Mouse (Mus musculus): ENCODE data around the gene Togaram2.
"Not testable (repeated sequence)": the region's sequence is repeated elsewhere in the genome, so short reads cannot be mapped to it uniquely, and the experiment has no call there.

The Togaram2 gene

DNA sequence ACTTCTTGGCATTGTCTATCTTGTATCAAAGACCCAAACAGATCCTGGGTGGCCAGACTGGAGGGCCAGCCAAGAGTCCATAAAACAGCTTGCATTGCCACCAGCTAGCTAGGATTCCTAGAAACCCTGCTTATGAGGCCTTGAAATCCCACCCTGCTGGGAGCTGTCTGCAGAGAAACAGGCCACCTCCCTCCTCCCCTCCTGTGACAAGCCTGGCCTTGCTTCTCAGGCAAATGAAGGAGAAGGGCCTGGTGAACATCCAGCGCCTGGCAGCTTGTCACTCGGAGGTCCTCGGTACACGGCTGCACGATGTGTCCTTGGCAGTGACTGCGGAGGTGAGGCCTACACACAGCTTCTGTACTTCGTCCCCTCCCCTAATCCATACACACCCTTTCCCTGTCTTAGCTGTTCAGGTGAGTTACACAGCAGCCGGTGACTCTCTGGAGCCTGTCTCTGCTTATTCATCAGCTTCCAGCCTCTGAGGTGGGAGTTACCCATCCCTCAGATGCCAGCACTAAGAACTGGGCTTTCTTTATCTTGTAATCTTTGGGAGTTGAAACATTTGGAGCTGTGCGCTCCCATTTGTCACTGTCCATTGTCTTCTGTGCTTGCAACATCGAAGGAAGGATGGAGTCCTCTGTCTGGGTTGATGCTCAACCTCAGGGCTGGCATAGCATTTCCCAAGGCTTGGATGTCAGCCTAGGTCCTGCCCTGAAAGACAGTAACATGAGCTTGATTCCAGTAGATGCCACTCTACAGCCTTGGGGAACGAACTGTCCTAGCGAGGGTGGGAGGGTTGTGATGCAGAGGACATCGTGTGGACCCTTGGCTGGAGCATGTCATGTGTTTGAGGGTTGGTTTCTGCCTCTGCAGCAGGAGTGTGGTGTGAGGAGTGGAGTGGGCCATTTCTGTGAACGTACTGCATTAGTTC, 32.8 kb downstream of the Togaram2 start:
- in situ Hi-C loops (cut with MboI; ENCODE audit: low pct_unique_long_range_greater_than_20kb in 1 of 2, low sequenced_read_pairs in 2 of 2, unreplicated experiment in 1 of 2) = no loop called here

DNA sequence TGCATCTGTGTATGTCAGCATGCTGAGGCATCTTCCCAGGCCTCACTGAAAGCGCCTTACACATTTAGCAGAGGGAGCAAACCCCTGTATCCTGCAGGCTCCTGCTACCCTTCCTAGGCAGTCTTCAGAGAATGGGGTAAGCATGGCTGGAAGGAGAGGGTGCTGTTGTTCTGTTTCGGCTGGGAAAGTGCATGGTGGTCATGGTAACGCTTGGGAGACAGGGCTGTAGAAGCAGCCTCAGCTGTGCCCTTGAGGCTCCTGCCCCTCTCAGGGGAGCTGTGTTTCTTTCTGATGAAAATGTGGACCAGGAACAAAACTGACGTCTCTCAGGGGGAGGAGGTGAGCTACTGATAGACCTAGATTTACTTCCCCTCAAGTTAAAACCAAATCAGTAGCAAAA, 34.7 kb downstream of the Togaram2 start:
- in situ Hi-C loops (cut with MboI; ENCODE audit: low pct_unique_long_range_greater_than_20kb in 1 of 2, low sequenced_read_pairs in 2 of 2, unreplicated experiment in 1 of 2) = no loop called here

DNA sequence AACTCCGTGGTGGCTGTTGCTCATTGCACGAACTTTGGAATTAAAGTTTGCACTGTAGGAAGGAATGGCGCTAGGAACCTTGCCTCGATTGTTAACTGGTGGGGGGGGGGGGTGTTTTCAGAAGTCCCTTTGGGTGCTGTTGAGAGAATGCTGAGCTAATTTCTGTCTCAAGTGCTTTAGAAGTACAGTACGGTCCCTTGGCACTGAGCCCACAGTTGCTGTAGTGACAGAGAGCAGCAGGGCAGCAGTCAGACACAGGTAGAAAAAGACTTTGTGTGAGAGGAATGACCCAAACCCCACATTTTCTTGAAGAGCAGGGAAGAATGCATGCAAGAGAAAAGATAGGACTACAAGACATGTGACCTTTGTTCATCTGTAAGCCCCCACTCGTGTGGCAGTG, 39.2 kb downstream of the Togaram2 start:
- in situ Hi-C loops (cut with MboI; ENCODE audit: low pct_unique_long_range_greater_than_20kb in 1 of 2, low sequenced_read_pairs in 2 of 2, unreplicated experiment in 1 of 2) = no loop called here

DNA sequence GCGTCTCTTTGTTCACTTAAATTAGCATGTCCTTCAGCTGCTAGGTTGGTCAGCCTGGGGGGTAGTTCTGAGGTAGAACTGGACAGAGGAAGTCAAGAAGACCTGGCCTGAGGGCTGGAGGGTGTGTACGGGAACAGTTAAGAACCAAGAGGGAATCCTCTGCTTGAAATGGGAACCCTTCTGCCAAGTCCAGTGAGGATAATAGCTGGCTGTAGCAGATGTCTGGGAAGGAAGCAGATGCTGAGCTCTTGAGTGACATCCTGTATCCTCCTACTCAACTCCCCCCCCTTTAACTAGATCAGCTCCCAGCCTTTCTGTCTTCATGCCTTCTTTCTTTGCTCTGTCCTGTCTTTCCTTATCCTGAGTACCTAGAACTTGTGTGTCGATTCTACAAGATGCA, 42.0 kb downstream of the Togaram2 start:
- in situ Hi-C loops (cut with MboI; ENCODE audit: low pct_unique_long_range_greater_than_20kb in 1 of 2, low sequenced_read_pairs in 2 of 2, unreplicated experiment in 1 of 2) = no loop called here

DNA sequence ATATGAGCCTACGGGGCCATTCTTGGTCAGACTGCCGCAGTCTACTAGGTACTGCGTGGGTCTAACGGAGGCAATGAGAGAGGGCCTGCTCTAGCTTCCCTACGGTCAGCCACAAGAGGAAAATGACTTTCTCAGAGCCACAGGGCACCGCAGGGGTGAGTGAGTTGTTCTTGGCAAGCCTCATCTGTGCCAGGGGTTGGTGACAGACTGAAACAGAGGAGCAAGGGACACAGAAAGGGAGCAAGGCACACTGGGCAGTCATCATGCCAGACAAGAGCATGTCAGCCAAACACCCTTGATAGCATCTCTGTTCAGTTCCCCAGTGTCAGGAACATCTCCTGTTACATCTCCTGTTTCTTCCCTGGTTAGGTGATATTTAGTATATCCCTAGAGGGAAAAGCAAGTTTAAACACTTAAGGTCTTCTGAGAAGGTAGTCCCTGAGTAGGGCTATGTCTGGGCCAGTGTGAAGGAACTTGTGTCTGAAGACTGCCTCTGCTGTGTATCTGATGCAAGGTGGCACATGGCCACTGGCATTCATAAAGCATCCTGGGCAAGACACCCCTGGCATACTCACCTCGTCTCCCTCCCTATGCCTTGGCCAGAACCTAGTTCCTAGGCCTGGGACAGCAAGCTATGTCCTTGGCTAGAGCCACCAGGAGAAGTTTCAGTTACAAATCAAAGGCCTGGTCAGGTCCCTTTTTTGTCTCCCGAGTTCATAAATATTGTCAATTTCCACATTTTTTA, 45.0 kb downstream of the Togaram2 start:
- in situ Hi-C loops (cut with MboI; ENCODE audit: low pct_unique_long_range_greater_than_20kb in 1 of 2, low sequenced_read_pairs in 2 of 2, unreplicated experiment in 1 of 2) = no loop called here

DNA sequence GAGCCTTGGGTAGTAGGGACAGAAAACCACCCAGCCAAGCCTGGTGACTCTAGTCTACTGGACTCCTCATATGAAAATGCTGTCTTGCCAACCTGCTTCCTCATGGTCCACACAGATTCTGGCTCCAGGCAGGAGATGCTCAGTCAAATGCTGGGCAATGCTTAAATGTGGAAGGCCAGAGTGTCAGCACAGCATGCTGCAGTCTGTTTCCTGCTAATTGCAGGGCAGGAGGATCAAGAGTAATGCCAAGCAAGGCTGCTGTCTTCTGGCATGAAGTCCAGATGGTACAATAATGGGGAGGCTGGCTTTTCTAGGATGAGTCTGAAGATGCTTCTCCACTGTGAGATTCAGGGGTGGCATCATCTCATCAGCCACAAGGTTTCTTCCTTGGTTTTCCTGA, 47.4 kb downstream of the Togaram2 start:
- in situ Hi-C loops (cut with MboI; ENCODE audit: low pct_unique_long_range_greater_than_20kb in 1 of 2, low sequenced_read_pairs in 2 of 2, unreplicated experiment in 1 of 2) = no loop called here

DNA sequence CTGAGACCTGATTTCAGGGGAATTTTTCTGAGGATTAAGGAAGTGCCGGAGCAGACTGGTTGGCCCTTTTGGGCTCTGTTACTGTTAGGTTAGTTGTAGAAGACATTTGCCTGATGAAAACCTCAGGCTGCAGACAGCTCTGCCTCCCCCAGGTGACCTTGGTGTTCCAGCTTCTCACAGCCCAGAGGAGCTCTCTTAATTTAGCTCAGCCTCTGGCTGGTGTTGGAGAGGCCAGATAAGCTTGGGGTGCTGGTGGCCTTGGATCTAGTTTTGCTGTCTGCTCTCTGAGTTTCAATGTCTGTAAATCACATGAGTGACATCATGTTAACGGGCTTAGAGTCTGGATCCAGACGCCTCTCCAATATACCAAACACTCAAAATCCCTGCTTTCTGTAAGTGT, 48.0 kb downstream of the Togaram2 start:
- in situ Hi-C loops (cut with MboI; ENCODE audit: low pct_unique_long_range_greater_than_20kb in 1 of 2, low sequenced_read_pairs in 2 of 2, unreplicated experiment in 1 of 2) = no loop called here

DNA sequence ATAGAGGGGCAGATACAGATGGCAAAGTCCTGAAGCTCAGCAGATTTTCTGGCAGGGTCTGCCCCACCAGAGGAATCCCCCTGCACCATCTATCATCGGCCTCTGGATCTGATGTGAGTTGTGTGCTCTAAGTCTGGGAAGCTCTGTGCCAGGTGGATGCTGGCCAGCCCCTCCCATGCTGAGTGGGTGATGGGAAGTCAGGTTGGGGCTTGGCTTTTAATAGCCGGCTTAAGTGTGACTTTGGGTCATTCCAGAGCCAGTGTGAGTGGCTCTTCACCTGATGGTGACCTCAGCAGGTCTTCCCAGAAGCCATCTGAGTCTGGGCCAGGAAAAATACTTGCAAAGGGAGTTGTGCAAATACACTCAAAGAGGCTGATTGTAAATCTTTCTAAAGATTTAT, 57.6 kb downstream of the Togaram2 start:
- in situ Hi-C loops (cut with MboI; ENCODE audit: low pct_unique_long_range_greater_than_20kb in 1 of 2, low sequenced_read_pairs in 2 of 2, unreplicated experiment in 1 of 2) = no loop called here

DNA sequence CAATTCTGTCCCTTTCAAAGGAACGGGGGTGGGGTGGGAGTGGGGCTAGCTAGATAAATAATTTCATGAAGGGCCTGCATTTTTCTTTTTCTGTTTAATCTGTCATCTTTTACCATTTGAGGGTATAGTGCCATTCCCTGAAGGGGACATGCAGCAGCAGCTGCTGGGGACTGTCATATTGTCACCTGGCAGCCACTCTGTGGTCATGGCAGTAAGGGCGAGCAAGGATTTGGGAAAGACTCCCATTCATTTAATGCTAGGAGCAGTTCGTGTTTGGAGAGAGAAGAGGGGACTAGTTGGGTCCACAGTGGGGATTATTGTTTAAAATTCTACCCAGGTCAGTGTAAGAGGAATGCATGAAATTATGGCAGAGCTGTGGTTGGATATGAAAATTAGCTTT, 63.4 kb downstream of the Togaram2 start:
- in situ Hi-C loops (cut with MboI; ENCODE audit: low pct_unique_long_range_greater_than_20kb in 1 of 2, low sequenced_read_pairs in 2 of 2, unreplicated experiment in 1 of 2) = no loop called here

DNA sequence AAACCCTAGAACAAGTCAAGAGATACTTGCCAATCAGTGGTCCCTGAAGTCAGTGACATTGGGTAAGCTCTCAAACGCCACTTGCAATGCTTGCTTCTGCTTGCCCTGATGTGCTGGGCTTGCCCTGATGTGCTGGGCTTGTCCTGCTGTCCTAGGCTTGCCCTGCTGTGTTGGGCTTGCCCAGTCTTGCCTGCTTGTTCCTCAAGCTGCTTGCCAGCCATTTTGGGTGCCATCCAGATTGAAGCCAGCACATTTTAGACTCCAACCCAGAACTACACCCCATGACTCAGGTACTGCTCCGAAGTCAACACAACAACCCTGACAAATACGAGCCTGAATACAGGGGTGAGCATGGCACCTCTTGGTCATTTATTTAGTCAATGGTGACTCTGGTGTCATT, 69.1 kb downstream of the Togaram2 start:
- in situ Hi-C loops (cut with MboI; ENCODE audit: low pct_unique_long_range_greater_than_20kb in 1 of 2, low sequenced_read_pairs in 2 of 2, unreplicated experiment in 1 of 2) = no loop called here

DNA sequence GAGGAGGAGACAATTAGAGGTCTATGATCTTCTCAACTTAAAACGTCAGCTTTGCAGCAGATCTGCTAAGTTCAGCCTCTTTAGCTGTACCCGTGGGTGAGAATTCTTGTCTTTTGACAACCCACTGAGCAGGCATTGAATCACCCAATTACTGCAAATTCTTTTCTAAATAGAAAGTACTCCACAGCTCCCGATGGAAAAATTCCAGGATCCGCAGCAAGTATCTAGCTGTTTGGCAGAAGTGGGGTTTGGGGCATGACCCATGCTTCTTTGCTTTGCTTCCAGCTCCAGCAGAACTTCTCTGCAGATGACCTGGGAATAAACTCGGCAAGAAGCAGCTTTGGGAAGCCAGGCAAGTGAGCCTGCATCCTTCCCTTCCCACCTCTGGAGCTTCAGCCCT, 69.9 kb downstream of the Togaram2 start:
- in situ Hi-C loops (cut with MboI; ENCODE audit: low pct_unique_long_range_greater_than_20kb in 1 of 2, low sequenced_read_pairs in 2 of 2, unreplicated experiment in 1 of 2) = no loop called here

DNA sequence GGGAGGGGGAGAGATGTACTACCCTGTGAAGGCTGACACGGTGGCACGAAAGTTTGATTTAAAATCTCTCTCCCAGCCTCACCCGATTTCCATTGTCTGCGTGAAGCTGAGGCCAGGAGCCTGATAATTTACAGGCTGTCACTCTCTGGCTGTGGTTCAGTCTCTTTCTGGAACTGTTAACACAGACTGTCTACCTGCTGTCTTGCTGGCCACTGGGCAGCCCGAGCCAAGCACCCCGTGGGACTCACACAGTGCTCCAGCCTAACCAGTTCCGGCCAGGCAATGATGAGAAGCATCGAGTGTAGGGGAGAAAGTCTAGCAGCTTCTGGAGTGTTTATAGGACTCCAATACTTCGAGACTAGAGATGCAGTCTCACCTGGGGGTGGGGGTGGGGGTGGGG, 73.1 kb downstream of the Togaram2 start:
- in situ Hi-C loops (cut with MboI; ENCODE audit: low pct_unique_long_range_greater_than_20kb in 1 of 2, low sequenced_read_pairs in 2 of 2, unreplicated experiment in 1 of 2) = no loop called here

DNA sequence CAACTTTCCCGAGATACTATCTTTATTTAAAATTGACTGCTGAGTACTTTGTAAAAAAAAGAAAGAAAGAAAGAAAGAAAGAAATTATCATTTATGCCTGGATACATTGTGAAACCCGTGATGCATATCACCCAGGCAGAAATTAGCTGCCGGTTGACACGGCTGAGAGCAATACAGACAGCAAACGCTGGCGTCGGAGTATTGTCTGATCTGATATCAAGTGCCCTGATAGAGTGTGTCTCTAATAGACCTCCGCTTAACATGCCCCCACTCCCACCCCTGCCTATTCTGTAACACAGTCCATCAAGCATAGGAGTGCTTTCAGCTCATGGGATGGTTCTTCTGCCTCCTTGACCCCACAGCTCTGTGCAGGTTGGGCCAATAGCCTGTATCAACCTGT, 74.5 kb downstream of the Togaram2 start:
- in situ Hi-C loops (cut with MboI; ENCODE audit: low pct_unique_long_range_greater_than_20kb in 1 of 2, low sequenced_read_pairs in 2 of 2, unreplicated experiment in 1 of 2) = no loop called here

DNA sequence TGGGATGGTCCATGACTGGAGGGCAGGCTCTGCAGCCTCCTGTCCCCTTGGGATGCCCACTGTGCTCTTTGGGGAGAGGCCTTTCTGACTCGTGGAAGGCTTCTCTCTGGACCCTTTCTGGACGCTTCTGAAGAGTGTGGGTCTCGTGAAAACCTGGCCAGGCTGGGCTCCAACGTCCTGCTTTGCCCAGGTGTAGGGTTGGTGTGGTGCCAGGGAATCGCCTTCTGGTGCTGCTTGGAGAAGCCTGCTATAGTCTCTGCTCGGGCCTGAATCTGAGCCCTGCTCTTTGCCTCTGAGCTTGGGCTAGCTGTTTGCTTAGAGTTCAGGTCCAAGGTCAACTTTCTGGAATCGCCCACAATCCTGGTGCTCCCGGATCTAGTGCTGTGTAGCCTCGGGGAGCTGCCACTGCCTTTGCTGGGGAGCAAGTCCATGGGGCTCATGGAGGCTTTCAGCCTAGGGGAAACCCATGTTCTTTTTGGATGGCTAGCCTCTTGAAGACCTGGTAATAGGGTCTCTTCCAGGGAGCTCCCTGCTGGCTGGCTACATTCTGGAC, 76.6 kb downstream of the Togaram2 start:
- in situ Hi-C loops (cut with MboI; ENCODE audit: low pct_unique_long_range_greater_than_20kb in 1 of 2, low sequenced_read_pairs in 2 of 2, unreplicated experiment in 1 of 2) = no loop called here

DNA sequence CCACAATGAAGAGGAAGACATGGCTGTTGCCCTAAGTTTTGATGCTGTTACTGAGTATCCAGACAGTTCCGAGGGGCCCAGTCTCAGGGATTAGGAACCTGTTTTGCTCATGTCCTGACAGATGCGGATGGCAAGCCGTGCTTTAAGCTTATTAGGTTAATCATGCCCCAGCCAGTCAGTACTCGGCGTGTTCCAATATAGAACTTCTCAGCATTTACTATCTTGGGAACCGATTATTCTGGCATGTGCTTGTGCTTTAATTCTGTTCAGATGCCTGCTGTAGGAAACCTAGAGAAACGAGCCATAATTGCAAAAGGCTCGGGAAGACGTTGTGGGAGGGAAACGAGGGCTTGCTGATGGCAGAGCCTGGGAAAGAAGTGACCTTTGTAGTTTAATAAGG, 79.8 kb downstream of the Togaram2 start, which contains the start of gene Pcare:
Gene Pcare (minus strand): TSS at position 64 of the 400 bp plus-strand sequence.
- in situ Hi-C loops (cut with MboI; ENCODE audit: low pct_unique_long_range_greater_than_20kb in 1 of 2, low sequenced_read_pairs in 2 of 2, unreplicated experiment in 1 of 2) = no loop called here

DNA sequence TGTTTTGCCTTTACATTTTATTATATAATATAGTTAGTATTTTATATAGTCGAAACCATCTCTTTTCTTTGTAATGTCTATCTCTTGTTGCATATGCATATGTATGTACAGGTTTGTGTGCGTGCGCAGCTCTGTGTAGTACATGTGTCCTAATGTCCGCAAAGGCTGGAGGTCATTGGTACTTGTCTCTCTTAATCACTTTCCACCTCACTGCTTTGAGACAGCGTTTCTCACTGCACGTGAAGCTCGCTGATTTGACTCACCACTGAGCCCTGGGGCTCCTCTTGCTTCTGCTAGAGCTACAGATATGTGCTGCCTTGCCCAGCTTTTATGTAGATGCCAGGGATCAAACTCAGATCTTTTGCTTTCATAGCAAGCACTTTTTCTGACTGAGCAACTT, 87.5 kb downstream of the Togaram2 start:
- in situ Hi-C loops (cut with MboI; ENCODE audit: low pct_unique_long_range_greater_than_20kb in 1 of 2, low sequenced_read_pairs in 2 of 2, unreplicated experiment in 1 of 2) = no loop called here

DNA sequence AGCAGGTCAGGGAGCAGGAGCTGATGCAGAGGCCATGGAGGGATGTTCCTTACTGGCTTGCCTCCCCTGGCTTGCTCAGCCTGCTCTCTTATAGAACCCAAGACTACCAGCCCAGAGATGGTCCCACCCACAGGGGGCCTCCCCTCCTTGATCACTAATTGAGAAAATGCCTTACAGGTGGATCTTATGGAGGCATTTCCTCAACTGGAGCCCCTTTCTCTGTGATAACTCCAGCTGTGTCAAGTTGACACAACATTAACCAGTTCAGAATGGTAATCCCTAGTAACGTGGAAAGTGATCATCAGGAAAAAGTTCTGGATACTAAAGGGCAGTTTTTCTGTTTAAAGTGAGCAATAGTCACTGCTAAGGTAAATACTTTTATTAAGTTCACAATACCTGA, 95.1 kb downstream of the Togaram2 start, which contains the start of gene Clip4:
Gene Clip4 (plus strand): TSS at position 301 of the 400 bp plus-strand sequence.
- in situ Hi-C loops (cut with MboI; ENCODE audit: low pct_unique_long_range_greater_than_20kb in 1 of 2, low sequenced_read_pairs in 2 of 2, unreplicated experiment in 1 of 2) = not testable (repeated sequence)

DNA sequence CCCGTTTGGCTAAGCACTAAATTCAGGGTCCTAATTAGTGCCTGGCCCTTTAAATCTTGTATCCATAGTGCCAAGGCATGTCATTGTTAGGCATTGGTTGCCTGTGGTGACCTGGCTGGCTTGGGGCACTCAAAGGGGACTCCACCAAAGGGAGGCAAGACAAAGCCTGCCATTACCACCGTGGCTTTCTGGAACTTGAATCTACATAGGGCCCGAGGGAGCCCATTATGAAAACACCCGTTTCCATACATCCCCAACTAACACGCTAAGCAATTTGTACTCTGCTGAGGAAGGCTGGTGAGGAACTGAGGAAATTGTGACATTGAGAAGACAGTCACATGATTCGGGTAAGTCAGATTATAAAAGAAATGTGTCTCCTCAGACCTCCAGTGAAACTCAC, 96.5 kb downstream of the Togaram2 start:
- in situ Hi-C loops (cut with MboI; ENCODE audit: low pct_unique_long_range_greater_than_20kb in 1 of 2, low sequenced_read_pairs in 2 of 2, unreplicated experiment in 1 of 2) = no loop called here

DNA sequence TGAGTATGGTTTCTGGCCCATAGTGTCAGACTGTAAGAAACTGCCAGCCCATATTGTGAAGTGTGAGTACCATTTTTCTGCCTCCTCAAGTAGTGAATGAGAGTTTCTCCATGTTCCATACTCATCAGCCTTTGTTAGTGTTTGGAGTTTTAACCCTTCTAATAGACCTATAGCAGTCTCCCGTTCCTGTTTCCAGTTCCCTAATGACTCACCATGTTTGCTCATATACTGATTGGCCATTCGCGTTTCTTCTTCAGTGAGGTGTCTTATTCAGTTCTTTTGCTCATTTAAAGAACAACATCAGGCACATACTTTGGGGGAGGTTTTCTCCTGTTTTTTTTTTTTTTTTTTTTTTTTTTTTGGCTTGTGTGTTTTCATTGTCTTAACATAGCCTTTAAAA, 97.6 kb downstream of the Togaram2 start:
- in situ Hi-C loops (cut with MboI; ENCODE audit: low pct_unique_long_range_greater_than_20kb in 1 of 2, low sequenced_read_pairs in 2 of 2, unreplicated experiment in 1 of 2) = no loop called here

All from mouse embryonic stem cell (cell line).